Mouse (Mus musculus) embryonic facial prominence, embryonic 11.5 days (tissue): ENCODE measurements at regions not wholly inside any gene's neighbourhood (a gene's known extent, or its start where the extent isn't known, plus 50 kb on each side); places are given as distances from the start of the nearest gene placed in this dataset.

Experiments used
- ATAC-seq: fragments of 200-750 bp; cut with Nextera tagmentation; replicated peaks from 2 replicates; pipeline ENCODE4 v1.8.0; 2017; ENCODE audit warnings: low read depth; ENCODE audit not compliant: insufficient number of reproducible peaks, low FRiP score, low TSS enrichment
- DNase-seq: peaks from one replicate; pipeline ENCODE4 v3.0.0-alpha.2; 2015; ENCODE audit warnings: low spot score
- H3K27ac ChIP-seq: fragments of 300-500 bp; sonication (generic); replicated peaks from 2 replicates; pipeline ENCODE4 v1.5.1; 2014; ENCODE audit warnings: mild to moderate bottlenecking, low read depth, low read length, control low read depth
- H3K27me3 ChIP-seq: fragments of 300-500 bp; sonication (generic); 2 replicates; pipeline ENCODE4 v1.6.1; 2014; ENCODE audit warnings: mild to moderate bottlenecking, low read length, moderate library complexity, mixed read lengths; ENCODE audit not compliant: control insufficient read depth, insufficient read depth
- H3K36me3 ChIP-seq: fragments of 300-500 bp; sonication (generic); replicated peaks from 2 replicates; pipeline ENCODE4 v1.6.1; 2014; ENCODE audit warnings: low read depth, mild to moderate bottlenecking, low read length, moderate library complexity, mixed read lengths; ENCODE audit not compliant: control insufficient read depth, insufficient read depth
- H3K4me1 ChIP-seq: fragments of 300-500 bp; sonication (generic); 2 replicates; pipeline ENCODE4 v1.6.1; 2014; ENCODE audit warnings: low read length, mixed read lengths; ENCODE audit not compliant: control insufficient read depth, insufficient read depth
- H3K4me2 ChIP-seq: fragments of 300-500 bp; sonication (generic); 2 replicates; pipeline ENCODE4 v1.6.1; 2014; ENCODE audit warnings: low read depth, mild to moderate bottlenecking, control low read depth, low read length, moderate library complexity
- H3K4me3 ChIP-seq: fragments of 300-500 bp; sonication (generic); 2 replicates; pipeline ENCODE4 v1.5.1; 2014; ENCODE audit warnings: low read depth, low read length, control low read depth
- H3K9ac ChIP-seq: fragments of 300-500 bp; sonication (generic); replicated peaks from 2 replicates; pipeline ENCODE4 v1.6.1; 2014; ENCODE audit warnings: mild to moderate bottlenecking, control low read depth, low read length
- H3K9me3 ChIP-seq: fragments of 300-500 bp; sonication (generic); replicated peaks from 2 replicates; pipeline ENCODE4 v1.6.1; 2016; ENCODE audit warnings: mild to moderate bottlenecking, low read length, inconsistent platforms, mixed read lengths; ENCODE audit not compliant: control insufficient read depth
- WGBS: fragments of 180-500 bp; shearing (Covaris S2); extraction: QIAGEN DNeasy Blood & Tissue Kit; methylation state at CpG from one replicate; pipeline ENCODE4 v1.1.7; 2014; 5-methylcytosine and 5-hydroxymethylcytosine counted together

- no peak for ATAC-seq
- Histone ChIP-seq H3K27ac (no peak overlapping the region), H3K36me3 (no peaks in the 10 kb centered on the region), H3K9me3 (no peaks in the 10 kb centered on the region), H3K4me1 (no peaks in the 10 kb centered on the region), H3K4me3 (no peak overlapping the region), H3K9ac (no peak overlapping the region), H3K27me3 (no peaks in the 10 kb centered on the region), H3K4me2 (no peak overlapping the region)
- no peak for DNase-seq
- 38% methylated on average over 4 of the region's 4 CpGs for WGBS
These were observed 244.5 kb downstream of the 1700017N19Rik start for GRCm38 (mm10) chr10:100834794-100835193.

GRCm38 (mm10) chr10:100853213-100853612 lies 262.9 kb downstream of the 1700017N19Rik start:
- Histone ChIP-seq H3K9me3 (no peaks in the 10 kb centered on the region), H3K4me2 (no peak overlapping the region), H3K9ac (no peak overlapping the region), H3K27me3 (no peaks in the 10 kb centered on the region), H3K27ac (no peak overlapping the region), H3K4me1 (no peaks in the 10 kb centered on the region), H3K36me3 (no peaks in the 10 kb centered on the region), H3K4me3 (no peak overlapping the region)
- DNase-seq = peak; percentile 9
- ATAC-seq = no peak

GRCm38 (mm10) chr10:100856509-100856908 lies 266.2 kb downstream of the 1700017N19Rik start:
- H3K9ac ChIP-seq = no peak overlapping the region
- DNase-seq (no peak), ATAC-seq (no peak)
- H3K27me3 ChIP-seq = no peaks in the 10 kb centered on the region
- no peaks in the 10 kb centered on the region for H3K36me3 ChIP-seq
- H3K9me3 ChIP-seq = no peaks in the 10 kb centered on the region
- no peak overlapping the region for H3K4me2 ChIP-seq
- no peak overlapping the region for H3K4me3 ChIP-seq
- H3K4me1 ChIP-seq = no peaks in the 10 kb centered on the region
- 65% methylated on average over 3 of the region's 3 CpGs for WGBS
- H3K27ac ChIP-seq = no peak overlapping the region

GRCm38 (mm10) chr10:100865501-100866181 lies 275.4 kb downstream of the 1700017N19Rik start:
- ATAC-seq = no peak; the same call in 1 of the 2 replicates
- H3K4me2 ChIP-seq = no peak overlapping the region
- H3K9ac ChIP-seq = no peak overlapping the region
- WGBS = 47% methylated on average over 6 of the region's 6 CpGs
- H3K27ac ChIP-seq = no peak overlapping the region
- H3K4me3 ChIP-seq = no peak overlapping the region
- no peaks in the 10 kb centered on the region for H3K27me3 ChIP-seq
- no peaks in the 10 kb centered on the region for H3K9me3 ChIP-seq
- DNase-seq = peak; percentile 35
- no peaks in the 10 kb centered on the region for H3K4me1 ChIP-seq
- no peaks in the 10 kb centered on the region for H3K36me3 ChIP-seq

- Histone ChIP-seq H3K4me1 (no peaks in the 10 kb centered on the region), H3K9me3 (no peaks in the 10 kb centered on the region), H3K4me2 (no peak overlapping the region), H3K36me3 (no peaks in the 10 kb centered on the region), H3K27me3 (no peaks in the 10 kb centered on the region), H3K27ac (no peak overlapping the region), H3K4me3 (no peak overlapping the region), H3K9ac (no peak overlapping the region)
- DNase-seq (no peak), ATAC-seq (no peak)
- 43% methylated on average over 3 of the region's 3 CpGs for WGBS
These were observed 278.2 kb downstream of the 1700017N19Rik start for GRCm38 (mm10) chr10:100868360-100868916.

- ATAC-seq (no peak), DNase-seq (no peak)
- Histone ChIP-seq H3K9ac (no peak overlapping the region), H3K9me3 (no peaks in the 10 kb centered on the region), H3K27me3 (no peaks in the 10 kb centered on the region), H3K4me3 (no peak overlapping the region), H3K36me3 (no peaks in the 10 kb centered on the region), H3K4me1 (no peaks in the 10 kb centered on the region), H3K27ac (no peak overlapping the region), H3K4me2 (no peak overlapping the region)
- 76% methylated on average over 2 of the region's 2 CpGs for WGBS
These were observed 292.3 kb downstream of the 1700017N19Rik start for GRCm38 (mm10) chr10:100882584-100882983.

GRCm38 (mm10) chr10:100922976-100923375 lies 332.7 kb downstream of the 1700017N19Rik start:
- Histone ChIP-seq H3K36me3 (no peaks in the 10 kb centered on the region), H3K27me3 (no peaks in the 10 kb centered on the region)
- no peak for ATAC-seq

GRCm38 (mm10) chr10:100927086-100927485 lies 336.8 kb downstream of the 1700017N19Rik start:
- no peak for ATAC-seq
- Histone ChIP-seq H3K4me1 (no peaks in the 10 kb centered on the region), H3K27me3 (no peaks in the 10 kb centered on the region), H3K36me3 (no peaks in the 10 kb centered on the region), H3K4me3 (no peak overlapping the region), H3K9me3 (no peaks in the 10 kb centered on the region), H3K9ac (no peak overlapping the region), H3K27ac (no peak overlapping the region), H3K4me2 (no peak overlapping the region)
- DNase-seq = no peak
- 68% methylated on average over 3 of the region's 3 CpGs for WGBS

More at GRCm38 (mm10) chr10:100922976-100923375, 332.7 kb downstream of the 1700017N19Rik start:
- H3K4me1 ChIP-seq = no peaks in the 10 kb centered on the region
- H3K27ac ChIP-seq = no peak overlapping the region
- DNase-seq = no peak
- 59% methylated on average over 2 of the region's 2 CpGs for WGBS
- no peak overlapping the region for H3K4me3 ChIP-seq
- H3K9me3 ChIP-seq = no peaks in the 10 kb centered on the region
- no peak overlapping the region for H3K4me2 ChIP-seq
- no peak overlapping the region for H3K9ac ChIP-seq
